Mouse (Mus musculus): ENCODE data around the gene Stac2. TPM values are rescaled to one million over a fixed set of nuclear protein-coding genes. Genes with fewer than 3 reads are reported as not detected.
A peak's percentile ranks its signal among the peaks of the same experiment; 100 is the strongest.

Stac2 gene
- polyA plus RNA-seq, 1 experiment from 2014 or later: 4.3 TPM

- Histone ChIP-seq H3K27ac (peak overlapping the region; percentile 59), H3K9me3 (replicated peaks) (no peaks in the 10 kb centered on the region), H3K4me1 (peaks cover 55% of the 10 kb centered on the region), H3K4me2 (peak overlapping the region; percentile 91), H3K27me3 (no peaks in the 10 kb centered on the region), H3K4me3 (replicated peaks) (peak overlapping the region; percentile 14), H3K9ac (0 out of 2 replicates have a peak overlapping the region, but pooled peaks have one; percentile 17), H3K36me3 (peaks cover 33% of the 10 kb centered on the region)
- no peak for ATAC-seq (replicated peaks; ENCODE audit: low FRiP score)
- 20% methylated on average over 8 of the region's 8 CpGs for WGBS
Measured at GRCm38 (mm10) chr11:98019883-98020610, 33.2 kb downstream of the Stac2 start.

DNA sequence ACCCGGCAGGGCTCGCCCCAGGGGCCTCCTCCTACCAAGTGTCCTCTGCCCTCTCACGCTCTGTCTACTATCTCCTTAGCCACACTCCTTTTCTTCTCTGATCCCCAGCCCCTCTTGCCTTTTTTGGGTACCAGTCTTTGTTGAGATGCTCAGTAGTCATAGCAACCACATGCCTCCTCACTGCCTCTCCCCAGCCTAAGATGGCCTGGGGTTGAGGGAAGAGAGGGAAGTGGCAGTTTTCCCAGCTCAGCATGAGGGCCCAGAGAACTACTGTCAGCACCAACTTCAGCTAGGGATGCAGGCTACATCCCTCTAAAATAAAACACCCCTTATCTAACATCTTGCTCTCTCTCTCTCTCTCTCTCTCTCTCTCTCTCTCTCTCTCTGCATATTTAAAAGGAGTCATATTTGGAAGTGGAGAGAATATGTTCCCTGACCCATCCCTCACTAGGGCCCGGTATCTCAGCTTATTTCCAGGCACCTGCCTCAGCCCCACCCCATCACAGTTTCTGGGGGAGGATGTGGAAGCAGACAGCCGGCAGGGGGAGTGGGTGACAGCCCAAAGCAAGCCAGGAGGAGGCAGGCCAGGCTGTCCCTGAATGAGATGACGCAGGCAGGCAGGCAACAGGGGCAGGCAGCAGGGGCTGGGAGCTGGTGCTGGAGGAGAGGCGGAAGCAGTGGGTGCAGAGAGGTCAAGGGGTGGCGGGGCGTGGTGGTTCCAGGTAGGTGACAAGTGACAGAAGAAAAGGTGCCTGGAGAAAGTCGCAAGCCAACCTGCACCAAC lies 34.2 kb downstream of the Stac2 start:
- Histone ChIP-seq H3K27me3 (no peaks in the 10 kb centered on the region), H3K4me1 (peaks cover 55% of the 10 kb centered on the region), H3K9ac (no peak overlapping the region), H3K4me3 (replicated peaks) (no peak overlapping the region), H3K27ac (no peak overlapping the region), H3K4me2 (peak overlapping the region; percentile 91; the same call in 1 of the 2 replicates), H3K36me3 (peaks cover 43% of the 10 kb centered on the region), H3K9me3 (replicated peaks) (no peaks in the 10 kb centered on the region)
- 44% methylated on average over 10 of the region's 10 CpGs for WGBS
- ATAC-seq (replicated peaks; ENCODE audit: low FRiP score): no peak

DNA sequence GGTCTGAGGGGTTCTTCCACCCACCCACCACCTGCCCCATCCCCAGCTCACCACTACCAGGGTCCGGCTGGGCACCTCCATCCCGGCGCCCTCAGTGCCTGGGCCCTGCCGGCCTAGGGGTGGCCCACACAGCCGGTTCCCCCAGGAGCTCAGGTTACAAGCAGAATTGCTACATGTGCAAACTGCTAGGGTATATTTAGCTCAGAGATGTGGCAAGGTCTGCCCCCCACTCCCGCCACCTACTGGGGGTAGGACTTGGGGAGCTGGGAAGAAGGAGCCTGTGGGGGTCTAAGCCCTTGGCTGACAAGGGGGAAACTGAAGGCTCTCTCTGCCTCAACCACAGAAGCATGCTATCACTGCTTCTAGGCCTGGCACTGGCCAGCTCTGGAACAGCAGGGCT lies 35.0 kb downstream of the Stac2 start:
- Histone ChIP-seq H3K9me3 (replicated peaks) (no peaks in the 10 kb centered on the region), H3K4me1 (peaks cover 50% of the 10 kb centered on the region), H3K27me3 (no peaks in the 10 kb centered on the region), H3K4me2 (no peak overlapping the region), H3K9ac (no peak overlapping the region), H3K36me3 (peaks cover 50% of the 10 kb centered on the region), H3K27ac (no peak overlapping the region), H3K4me3 (replicated peaks) (no peak overlapping the region)
- ATAC-seq (replicated peaks; ENCODE audit: low FRiP score): no peak
- WGBS: 61% methylated on average over 6 of the region's 6 CpGs

DNA sequence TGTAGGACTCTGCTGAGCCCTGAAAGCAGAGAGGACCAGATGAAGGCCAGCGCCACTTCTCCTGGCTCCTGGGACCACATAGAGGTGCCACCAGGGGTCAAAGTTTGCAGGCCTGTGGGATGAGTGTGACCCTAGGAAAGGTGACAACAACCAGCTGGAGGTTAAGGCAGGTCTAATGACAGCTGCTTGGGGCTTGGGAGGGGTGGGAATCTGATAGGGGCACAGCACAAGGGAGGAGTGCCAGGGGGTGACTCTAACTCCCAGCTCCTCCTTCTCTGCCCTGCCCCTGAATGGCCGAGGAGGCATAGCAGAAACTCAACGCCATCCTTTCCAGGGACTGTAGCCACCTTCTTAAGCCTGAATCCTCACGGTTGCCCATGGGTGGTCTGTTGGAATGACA lies 36.4 kb downstream of the Stac2 start:
- H3K27ac ChIP-seq: 0 out of 2 replicates have a peak overlapping the region, but pooled peaks have one; percentile 19
- WGBS: 56% methylated on average over 4 of the region's 4 CpGs
- no peaks in the 10 kb centered on the region for H3K9me3 ChIP-seq (replicated peaks)
- no peak overlapping the region for H3K4me2 ChIP-seq
- peaks cover 46% of the 10 kb centered on the region for H3K4me1 ChIP-seq
- no peaks in the 10 kb centered on the region for H3K27me3 ChIP-seq
- H3K9ac ChIP-seq: no peak overlapping the region
- H3K4me3 ChIP-seq (replicated peaks): no peak overlapping the region
- ATAC-seq (replicated peaks; ENCODE audit: low FRiP score): 0 out of 2 replicates have a peak, but pooled peaks have one; percentile 12
- peaks cover 56% of the 10 kb centered on the region for H3K36me3 ChIP-seq

DNA sequence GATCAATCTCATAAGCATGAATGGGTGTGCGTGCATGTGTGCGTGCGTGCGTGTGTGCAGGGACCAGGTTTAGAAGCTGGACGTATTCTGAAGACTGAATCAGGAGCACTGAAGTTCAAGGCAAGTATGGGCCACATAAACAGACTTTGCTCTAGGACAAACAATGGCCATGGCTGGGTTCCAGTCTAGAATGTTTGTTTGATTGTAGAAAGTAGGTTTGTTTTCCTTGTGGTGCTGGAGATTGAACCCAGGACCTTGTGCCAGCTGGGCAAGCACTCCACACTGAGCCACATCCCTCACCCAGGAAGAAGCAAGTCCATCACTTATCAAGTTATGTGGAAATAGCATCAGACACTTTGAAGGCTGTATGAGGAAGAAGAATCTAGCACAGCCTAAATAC lies 37.1 kb downstream of the Stac2 start:
- no peaks in the 10 kb centered on the region for H3K9me3 ChIP-seq (replicated peaks)
- WGBS: 87% methylated on average over 5 of the region's 5 CpGs
- no peak overlapping the region for H3K4me2 ChIP-seq
- ATAC-seq (replicated peaks; ENCODE audit: low FRiP score): no peak
- no peak overlapping the region for H3K9ac ChIP-seq
- no peaks in the 10 kb centered on the region for H3K27me3 ChIP-seq
- H3K36me3 ChIP-seq: peaks cover 63% of the 10 kb centered on the region
- no peak overlapping the region for H3K27ac ChIP-seq
- H3K4me1 ChIP-seq: peaks cover 39% of the 10 kb centered on the region
- H3K4me3 ChIP-seq (replicated peaks): no peak overlapping the region

GRCm38 (mm10) chr11:98012831-98013230 lies 40.4 kb downstream of the Stac2 start:
- no peak overlapping the region for H3K27ac ChIP-seq
- peaks cover 89% of the 10 kb centered on the region for H3K36me3 ChIP-seq
- ATAC-seq (replicated peaks; ENCODE audit: low FRiP score): no peak
- H3K27me3 ChIP-seq: no peaks in the 10 kb centered on the region
- no peaks in the 10 kb centered on the region for H3K9me3 ChIP-seq (replicated peaks)
- no peak overlapping the region for H3K4me2 ChIP-seq
- H3K4me1 ChIP-seq: peaks cover 10% of the 10 kb centered on the region; the same call in 1 of the 2 replicates
- no peak overlapping the region for H3K4me3 ChIP-seq (replicated peaks)
- H3K9ac ChIP-seq: no peak overlapping the region
- 81% methylated on average over 10 of the region's 10 CpGs for WGBS

GRCm38 (mm10) chr11:98011716-98012115 lies 41.5 kb downstream of the Stac2 start:
- no peak overlapping the region for H3K4me2 ChIP-seq
- ATAC-seq (replicated peaks; ENCODE audit: low FRiP score): no peak
- WGBS: 62% methylated on average over 9 of the region's 9 CpGs

DNA sequence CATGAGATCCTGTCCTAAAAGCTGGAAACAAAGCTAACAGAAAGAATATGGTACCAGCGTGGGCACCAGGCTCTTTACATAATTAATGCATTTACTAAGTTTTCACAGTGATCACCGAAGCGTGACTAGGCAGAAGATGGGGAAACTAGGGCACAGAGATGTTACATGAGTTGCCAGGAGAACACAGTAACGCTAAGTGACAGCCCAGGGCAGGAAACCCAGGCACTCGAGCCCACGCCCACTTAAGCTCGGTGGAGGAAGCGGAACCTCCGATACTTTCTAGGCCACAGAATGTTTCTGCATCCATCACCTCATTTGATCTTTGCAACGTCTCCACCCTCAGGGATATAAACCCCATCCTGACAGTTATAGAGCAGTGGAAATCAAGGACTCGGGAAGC lies 45.2 kb downstream of the Stac2 start:
- Histone ChIP-seq H3K4me2 (no peak overlapping the region), H3K36me3 (peaks cover 84% of the 10 kb centered on the region), H3K9me3 (replicated peaks) (no peaks in the 10 kb centered on the region), H3K4me3 (replicated peaks) (no peak overlapping the region), H3K27ac (no peak overlapping the region), H3K9ac (no peak overlapping the region), H3K4me1 (peaks cover 18% of the 10 kb centered on the region), H3K27me3 (no peaks in the 10 kb centered on the region)
- 81% methylated on average over 11 of the region's 11 CpGs for WGBS
- ATAC-seq (replicated peaks; ENCODE audit: low FRiP score): no peak

More at GRCm38 (mm10) chr11:98011716-98012115, 41.5 kb downstream of the Stac2 start:
- H3K36me3 ChIP-seq: peaks cover 89% of the 10 kb centered on the region
- no peak overlapping the region for H3K9ac ChIP-seq
- no peaks in the 10 kb centered on the region for H3K27me3 ChIP-seq
- H3K4me3 ChIP-seq (replicated peaks): no peak overlapping the region
- no peaks in the 10 kb centered on the region for H3K9me3 ChIP-seq (replicated peaks)
- H3K27ac ChIP-seq: no peak overlapping the region
- H3K4me1 ChIP-seq: peaks cover 6% of the 10 kb centered on the region; the same call in 1 of the 2 replicates

DNA sequence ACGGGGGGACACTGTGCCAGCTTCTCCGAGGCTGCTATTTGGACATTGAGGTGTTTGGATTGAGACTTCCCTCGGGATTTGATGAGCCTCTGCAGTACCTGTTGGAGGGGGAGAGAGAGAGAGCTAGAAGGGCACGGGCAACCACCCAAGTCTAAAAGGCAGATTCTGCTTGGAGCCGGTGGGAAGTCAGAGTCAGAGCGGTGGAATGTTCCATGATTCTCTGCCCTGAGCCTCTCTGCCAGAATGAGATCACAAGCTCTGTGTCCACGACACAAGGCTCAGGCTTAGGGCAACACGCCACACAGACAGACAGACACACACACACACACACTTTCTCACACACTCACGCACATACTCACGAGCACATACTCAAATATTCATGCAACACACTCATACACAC lies 47.6 kb downstream of the Stac2 start:
- peaks cover 70% of the 10 kb centered on the region for H3K36me3 ChIP-seq
- no peak for ATAC-seq (replicated peaks; ENCODE audit: low FRiP score)
- 84% methylated on average over 10 of the region's 10 CpGs for WGBS
- H3K9ac ChIP-seq: no peak overlapping the region
- no peak overlapping the region for H3K4me2 ChIP-seq
- no peak overlapping the region for H3K4me3 ChIP-seq (replicated peaks)
- no peaks in the 10 kb centered on the region for H3K9me3 ChIP-seq (replicated peaks)
- H3K27ac ChIP-seq: no peak overlapping the region
- peaks cover 11% of the 10 kb centered on the region for H3K27me3 ChIP-seq
- peaks cover 31% of the 10 kb centered on the region for H3K4me1 ChIP-seq

DNA sequence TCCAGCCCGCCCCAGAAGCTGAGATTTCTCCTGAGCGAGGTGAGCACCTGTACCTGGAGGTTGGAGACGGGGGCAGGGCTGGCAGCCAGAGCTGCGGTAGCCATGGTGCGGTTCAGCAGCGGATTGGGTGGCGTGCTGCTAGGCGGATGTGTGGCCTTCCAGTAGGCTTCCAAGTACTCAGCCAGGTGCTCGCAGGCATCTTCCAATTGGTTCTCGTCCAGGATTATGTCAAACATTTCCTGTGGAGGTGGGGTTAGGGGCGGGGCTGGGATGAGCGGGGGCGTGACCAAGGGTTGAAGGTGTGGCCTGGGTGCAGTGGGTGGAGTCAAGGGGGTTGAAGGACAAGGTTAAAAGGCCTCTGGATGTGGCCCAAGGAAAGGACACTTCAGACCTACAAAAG lies 48.2 kb downstream of the Stac2 start:
- Histone ChIP-seq H3K4me3 (replicated peaks) (no peak overlapping the region), H3K4me2 (no peak overlapping the region), H3K4me1 (peaks cover 37% of the 10 kb centered on the region), H3K36me3 (peaks cover 64% of the 10 kb centered on the region), H3K9me3 (replicated peaks) (no peaks in the 10 kb centered on the region), H3K9ac (no peak overlapping the region), H3K27ac (no peak overlapping the region), H3K27me3 (peaks cover 16% of the 10 kb centered on the region)
- WGBS: 53% methylated on average over 13 of the region's 13 CpGs
- ATAC-seq (replicated peaks; ENCODE audit: low FRiP score): no peak

DNA sequence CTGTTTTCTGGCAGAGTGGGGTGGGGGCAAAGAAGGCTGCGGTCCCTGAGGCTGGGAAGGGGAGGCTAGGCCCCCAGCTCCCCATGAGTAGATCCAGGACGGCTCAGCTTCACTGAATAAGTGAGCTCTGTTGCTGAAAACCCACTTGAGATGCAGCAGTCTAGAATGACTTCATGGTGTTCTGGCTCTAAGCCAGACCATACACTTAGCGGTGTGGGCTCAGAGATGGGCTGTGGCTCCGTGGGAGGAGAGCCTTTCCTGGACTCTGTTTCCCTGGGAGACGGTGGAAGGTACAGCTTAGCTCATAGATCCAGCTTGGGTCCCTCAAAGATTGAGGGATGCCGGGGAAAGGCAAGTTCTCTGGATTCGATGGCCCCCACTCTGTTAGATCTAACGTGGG lies 49.1 kb downstream of the Stac2 start:
- no peak for ATAC-seq (replicated peaks; ENCODE audit: low FRiP score)
- 71% methylated on average over 8 of the region's 8 CpGs for WGBS

GRCm38 (mm10) chr11:98003171-98003671 lies 50.0 kb downstream of the Stac2 start:
- Histone ChIP-seq H3K4me2 (0 out of 2 replicates have a peak overlapping the region, but pooled peaks have one; percentile 28), H3K4me1 (peaks cover 48% of the 10 kb centered on the region), H3K9ac (no peak overlapping the region), H3K36me3 (peaks cover 45% of the 10 kb centered on the region), H3K27ac (0 out of 2 replicates have a peak overlapping the region, but pooled peaks have one; percentile 32), H3K4me3 (replicated peaks) (no peak overlapping the region), H3K9me3 (replicated peaks) (no peaks in the 10 kb centered on the region), H3K27me3 (peaks cover 21% of the 10 kb centered on the region)
- WGBS: 45% methylated on average over 17 of the region's 17 CpGs
- 0 out of 2 replicates have a peak, but pooled peaks have one; percentile 30 for ATAC-seq (replicated peaks; ENCODE audit: low FRiP score)

More for the DNA sequence above, 49.1 kb downstream of the Stac2 start:
- peak overlapping the region; percentile 51; the same call in 1 of the 2 replicates for H3K27ac ChIP-seq
- H3K9me3 ChIP-seq (replicated peaks): no peaks in the 10 kb centered on the region
- H3K4me2 ChIP-seq: no peak overlapping the region
- H3K9ac ChIP-seq: no peak overlapping the region
- H3K4me1 ChIP-seq: peaks cover 46% of the 10 kb centered on the region
- H3K27me3 ChIP-seq: peaks cover 21% of the 10 kb centered on the region
- H3K36me3 ChIP-seq: peaks cover 55% of the 10 kb centered on the region
- no peak overlapping the region for H3K4me3 ChIP-seq (replicated peaks)
